Mouse (Mus musculus) kidney, adult 18-20 months (tissue): ENCODE results near the gene Disp1.
A peak's percentile ranks its signal among the peaks of the same experiment; 100 is the strongest.

Experiments
- DNase-seq: peaks from one replicate; pipeline ENCODE4 v3.0.0; 2021

Gene Disp1

DNA sequence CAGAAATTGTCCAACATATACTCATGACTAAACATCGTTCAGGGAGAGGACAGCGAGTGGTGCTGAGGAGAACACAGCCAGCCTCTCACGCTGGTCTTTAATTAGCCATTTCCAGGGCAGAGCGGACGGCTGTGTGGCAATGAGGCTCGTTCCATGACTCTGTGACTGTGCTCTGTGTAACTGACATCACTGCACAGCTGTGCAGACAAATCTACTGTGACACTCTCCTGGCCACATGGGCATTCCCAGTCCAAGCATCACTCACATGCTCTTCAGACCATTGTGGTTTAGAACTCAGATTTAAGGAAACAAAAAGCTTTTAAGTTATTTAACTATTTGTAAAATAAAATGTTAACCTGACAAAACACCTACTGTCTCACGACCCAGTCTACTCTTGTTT lies 62.1 kb downstream of the Disp1 start:
- DNase-seq: no peak

DNA sequence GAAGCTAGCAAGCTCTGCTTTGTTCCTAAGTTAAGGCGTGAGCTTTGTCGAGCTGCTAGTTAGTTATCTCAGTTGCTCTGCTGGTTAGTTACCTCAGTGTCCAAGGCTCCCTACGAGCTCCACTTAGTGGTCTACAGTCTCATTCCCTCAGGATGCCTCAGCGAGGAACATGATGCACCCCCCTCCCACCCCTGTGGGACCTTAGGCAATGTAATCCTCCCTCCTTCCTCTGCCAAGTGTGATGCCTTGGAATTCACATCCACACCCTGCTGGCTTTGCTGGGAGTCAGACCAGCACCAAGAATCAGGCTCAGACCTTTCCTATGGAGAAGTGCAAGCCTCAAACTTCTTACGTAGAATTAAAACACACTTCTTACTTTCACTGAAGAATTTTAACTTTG lies 65.7 kb downstream of the Disp1 start:
- no peak for DNase-seq

DNA sequence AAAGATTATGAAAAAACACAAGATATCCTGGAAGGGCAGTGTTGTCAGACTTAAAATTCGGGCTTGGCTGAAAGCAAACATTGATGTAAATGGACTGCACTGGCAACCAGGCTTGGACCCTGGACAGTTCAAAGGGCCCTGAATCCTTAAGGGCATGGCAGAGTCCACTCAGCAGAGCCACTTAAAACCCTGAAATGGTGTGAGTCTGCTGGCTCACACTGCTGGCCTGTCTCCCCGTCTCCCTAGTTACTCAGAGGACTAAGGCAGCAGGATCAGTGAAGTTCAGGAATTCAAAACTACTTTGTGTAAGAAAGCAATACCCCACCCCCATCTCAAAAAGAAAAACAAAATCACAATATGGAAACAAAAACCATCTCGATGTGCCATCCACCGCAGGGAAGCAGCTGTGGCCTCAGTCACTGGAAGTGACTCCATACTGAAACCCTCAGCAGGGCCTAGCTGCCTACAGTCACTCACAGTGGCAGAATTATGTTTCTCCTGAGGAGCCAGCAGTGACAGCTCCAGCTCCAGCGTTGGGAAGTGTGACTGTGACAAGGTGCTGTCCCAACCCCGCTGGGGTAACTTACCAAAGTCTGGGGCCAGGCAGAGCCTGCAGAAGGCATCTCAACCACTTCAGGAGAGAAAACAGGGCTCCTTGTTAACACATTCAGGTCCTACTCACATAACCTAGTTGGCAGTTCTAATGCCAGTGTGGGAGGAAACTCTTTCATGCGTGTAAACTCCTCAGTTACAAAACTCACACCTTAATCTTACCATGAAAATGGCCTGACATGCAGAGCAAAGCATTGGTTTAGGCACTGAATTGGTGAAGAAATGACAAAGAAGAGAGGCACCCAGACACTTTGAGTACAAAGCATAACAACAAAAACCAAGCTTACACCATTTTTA lies 66.8 kb downstream of the Disp1 start:
- peak; percentile 20 for DNase-seq

DNA sequence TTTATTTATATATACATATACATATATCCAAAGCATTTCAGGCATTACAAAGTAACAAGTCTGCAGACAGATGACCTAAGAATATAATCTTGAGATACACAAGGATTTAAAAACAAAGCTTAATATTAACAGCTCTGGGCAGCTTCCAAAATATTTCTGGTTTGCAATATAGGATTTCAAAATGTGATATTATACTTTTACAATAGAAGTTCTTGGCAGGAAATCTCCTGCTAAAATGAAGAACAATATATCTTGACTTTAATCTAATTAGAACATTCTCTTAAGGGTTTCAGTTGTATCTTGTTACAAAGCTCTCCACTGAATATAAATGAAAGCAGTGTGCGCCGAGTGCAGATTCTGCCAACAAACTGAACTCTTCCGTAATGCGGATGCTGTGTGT lies 68.0 kb downstream of the Disp1 start:
- DNase-seq: no peak

DNA sequence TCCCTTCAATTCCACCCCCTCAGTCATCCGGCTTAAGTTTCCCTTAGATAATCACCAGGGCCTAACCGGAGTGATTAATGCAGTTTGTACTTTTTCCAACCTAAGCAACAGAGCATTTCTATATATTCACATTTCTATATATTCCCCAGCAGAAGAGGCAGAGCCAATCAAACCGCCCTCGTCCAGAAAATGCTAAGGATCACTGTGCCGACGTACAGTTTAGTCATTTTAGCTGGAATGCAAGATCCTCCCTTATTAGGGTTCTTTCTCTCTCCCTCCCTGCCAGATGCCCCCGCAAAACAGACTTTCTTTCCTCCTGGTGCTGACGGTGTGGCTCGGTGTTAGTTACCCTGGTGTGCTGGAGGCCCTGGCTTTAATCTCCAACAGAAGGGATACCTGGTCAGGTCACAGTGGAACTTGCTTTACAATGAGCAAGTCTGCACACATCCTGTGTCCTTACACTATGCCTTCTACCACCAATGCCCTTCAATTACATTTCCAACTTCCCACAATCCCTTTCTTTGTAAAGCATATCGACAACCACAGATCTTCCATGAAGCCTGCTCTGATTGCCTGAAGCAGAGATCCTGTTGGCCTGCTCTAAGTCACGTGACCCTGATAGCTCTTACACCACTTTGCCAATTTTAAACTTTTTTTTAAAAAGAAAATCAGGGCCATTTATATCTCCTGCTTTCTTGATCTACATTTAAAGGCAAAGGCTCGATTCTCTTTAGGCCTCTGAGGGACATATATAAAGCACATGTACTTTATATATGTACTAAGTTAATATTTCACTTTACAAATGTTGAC lies 69.6 kb downstream of the Disp1 start:
- DNase-seq: no peak

DNA sequence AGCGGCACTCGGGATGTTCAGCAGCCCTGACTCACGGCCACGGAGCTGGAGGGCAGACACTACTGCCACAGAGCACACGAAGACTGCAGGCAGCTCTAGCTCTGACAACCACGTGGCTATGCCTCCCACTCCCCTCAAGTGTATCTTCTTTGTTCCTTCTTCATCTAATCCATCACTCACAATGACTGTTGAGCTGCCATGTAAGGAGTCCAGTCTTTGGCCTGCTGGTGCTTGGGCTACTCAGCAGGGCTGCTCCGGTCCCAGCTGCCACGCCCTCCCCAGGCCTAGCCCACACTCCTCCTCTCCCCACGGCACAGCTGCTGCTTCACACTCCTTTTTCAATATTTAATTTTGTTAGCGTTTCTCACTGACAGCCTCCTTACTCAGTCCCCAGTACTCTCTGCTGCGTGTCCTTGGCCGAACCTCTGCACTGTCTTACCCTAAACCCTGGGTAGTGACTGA lies 70.9 kb downstream of the Disp1 start:
- no peak for DNase-seq

DNA sequence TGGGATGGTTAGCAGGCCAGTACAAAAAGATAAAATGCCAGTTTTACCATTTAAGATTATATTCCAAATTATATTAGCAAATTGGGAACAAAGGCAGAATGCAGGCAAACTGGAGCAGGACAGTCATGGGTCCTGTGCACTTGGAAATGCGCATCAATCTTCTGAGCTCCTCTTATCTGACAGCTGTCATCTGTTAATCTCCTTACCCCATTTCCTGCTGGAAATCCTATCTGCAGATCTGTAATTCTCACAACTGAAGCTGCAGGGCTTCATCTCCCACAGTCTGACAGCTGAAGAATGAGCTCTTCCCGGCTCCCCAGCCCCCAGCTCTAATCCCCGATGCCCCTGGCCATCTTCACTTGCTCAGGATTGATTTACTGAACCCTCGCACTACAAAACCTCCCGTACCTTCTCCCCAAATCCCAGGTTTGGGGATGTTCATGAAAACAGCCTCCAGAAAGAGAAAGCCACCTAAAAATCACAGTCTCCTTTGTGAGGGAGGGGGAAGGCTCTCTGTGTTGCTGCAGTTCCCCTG lies 71.7 kb downstream of the Disp1 start:
- no peak for DNase-seq

DNA sequence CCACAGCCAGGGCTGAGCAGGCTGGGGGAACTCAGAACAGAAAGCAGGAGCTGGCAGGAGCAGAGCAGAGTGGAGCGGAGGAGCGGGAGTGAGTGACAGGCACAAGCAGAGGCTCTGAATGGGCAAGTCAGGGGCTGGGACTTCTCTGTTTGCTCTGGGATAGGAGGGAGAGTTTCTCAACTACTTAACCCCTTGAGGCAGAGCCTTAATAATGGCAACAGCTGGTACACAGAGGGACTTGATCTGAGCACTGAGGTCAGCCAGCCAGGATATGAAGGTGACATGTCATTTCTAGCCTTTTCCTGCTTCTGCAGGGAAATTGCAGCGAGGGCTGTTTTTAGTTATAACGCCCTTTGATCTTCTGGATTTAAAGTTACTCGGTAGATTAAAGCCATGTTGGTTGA lies 73.9 kb downstream of the Disp1 start:
- peak; percentile 20 for DNase-seq

DNA sequence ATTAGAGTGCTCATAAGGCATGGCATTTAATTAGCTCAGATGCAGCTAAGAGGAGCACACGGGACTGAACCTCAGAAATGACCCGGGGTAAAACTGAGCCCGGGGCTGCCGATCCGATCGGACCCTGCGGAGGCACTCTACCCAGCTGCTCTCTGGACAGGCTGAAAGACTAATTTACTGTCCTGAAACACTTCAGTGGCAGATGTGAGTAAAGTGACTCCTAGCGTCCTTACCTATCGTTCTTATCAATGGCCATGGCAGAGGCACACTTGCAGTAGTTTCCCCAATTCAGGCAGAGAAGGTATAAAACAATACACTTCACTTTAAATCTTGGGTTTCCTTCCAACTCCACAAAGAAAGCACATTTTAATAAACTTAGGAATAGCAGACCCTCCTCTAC lies 74.5 kb downstream of the Disp1 start:
- DNase-seq: no peak

DNA sequence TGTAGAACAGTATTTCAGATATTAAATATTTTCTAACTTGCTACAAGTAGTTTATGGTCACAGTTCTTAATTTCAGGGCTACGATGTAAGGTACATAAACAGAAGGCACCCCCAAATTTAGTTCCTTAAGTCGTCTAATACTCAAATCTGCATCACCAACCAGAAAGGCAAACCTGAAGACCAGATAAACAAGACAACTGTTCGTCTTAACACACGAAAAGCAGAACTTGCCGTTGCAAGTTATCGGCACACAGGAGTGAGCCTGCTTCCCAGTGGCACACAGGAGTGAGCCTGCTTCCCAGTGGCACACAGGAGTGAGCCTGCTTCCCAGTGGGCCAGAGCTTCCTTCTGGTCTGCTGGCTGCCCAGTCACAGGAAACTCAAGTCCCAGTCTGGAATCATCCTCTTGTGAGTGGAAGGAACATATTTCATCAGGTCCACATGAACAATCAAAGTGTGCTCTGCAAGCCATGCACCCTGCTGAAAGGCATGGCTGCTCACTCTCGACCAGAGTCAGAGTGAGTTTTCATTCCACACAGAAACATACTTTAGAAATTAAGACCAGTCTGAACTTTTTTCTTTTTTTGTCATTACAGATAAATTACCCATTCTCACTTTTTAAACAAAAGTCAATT lies 75.1 kb downstream of the Disp1 start:
- no peak for DNase-seq

DNA sequence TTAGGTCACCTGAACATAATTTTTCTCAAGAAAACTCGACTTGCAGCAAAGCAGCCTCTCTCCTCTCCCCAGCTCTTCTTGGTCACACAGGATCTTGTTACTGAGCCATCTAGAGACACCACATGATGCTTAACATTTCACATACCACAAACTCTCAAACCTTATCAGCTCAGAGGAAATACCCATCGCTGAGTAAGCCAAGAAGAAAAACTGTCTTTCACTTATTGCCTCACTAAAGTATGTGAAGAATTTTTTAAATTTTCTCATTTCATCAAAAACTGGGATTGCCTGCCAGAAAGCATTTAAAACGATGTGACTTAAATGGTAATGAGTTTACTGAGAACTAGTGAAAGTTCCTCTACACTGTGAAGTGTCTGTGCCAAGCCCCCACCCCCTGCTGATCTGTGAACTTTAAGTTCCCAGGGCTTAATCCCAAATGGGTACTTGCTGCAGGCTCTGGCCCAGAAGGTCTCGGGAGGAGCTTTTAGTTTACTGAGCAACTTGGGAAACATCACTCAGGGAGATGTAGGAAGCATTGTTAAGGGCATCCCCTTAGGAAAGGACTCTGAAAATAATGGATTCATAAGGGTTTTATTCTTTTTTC lies 76.6 kb downstream of the Disp1 start:
- no peak for DNase-seq

DNA sequence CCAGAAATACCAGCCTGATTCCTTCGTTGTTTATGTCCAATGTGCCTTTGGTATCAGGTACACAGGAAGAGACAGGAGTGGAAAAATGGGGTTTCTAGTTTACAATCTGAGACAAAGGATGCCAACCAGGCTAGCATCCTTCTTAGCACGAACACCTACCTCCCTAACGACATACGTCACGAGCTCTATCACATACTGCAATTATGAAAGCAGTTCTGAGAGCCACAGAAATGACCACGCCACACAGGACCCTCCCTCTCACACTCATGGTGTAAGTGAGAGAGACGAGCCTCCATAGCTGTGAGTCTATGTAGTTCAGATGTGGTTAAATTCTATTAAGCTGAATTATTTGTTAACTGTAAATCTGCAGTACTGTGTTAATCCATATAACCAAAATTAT lies 78.1 kb downstream of the Disp1 start:
- no peak for DNase-seq

DNA sequence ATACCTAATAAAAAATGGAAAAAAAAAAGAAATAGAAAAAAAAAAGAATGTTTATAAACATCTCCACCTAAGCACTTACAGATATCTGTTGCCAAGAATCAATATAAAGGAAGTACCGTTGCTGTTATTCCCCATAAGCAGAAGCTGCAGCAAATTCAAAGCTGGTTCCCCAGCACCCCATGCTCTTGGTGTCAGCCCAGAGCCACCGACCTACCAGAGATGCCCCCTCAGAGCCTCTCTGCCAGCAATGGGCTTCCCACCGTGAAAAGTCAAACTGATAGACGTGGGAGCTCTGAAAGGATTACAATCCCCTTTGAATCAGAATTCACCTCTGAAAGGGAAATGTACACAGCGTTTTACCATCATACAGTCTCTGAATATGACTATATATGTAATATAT lies 78.8 kb downstream of the Disp1 start:
- no peak for DNase-seq

DNA sequence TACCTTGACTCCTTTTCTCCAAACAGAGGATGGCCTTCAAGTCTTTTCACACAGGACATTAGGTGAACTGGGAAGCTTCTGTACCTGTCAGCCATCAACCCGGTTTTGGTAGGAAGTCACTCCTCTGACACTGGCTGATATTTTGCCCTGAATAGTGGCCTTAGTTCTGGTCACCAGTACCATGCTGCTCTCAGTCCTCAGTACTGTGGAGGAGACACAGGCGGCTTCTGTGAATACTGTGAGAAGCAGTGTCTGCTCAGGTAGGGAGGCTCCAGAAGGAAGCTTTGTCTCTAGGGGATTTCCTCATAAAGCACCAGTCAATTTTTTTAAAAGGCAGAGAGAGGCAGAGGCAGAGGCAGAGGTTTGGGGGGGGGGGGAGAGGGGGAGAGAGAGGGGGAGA lies 80.0 kb downstream of the Disp1 start:
- DNase-seq: no peak

DNA sequence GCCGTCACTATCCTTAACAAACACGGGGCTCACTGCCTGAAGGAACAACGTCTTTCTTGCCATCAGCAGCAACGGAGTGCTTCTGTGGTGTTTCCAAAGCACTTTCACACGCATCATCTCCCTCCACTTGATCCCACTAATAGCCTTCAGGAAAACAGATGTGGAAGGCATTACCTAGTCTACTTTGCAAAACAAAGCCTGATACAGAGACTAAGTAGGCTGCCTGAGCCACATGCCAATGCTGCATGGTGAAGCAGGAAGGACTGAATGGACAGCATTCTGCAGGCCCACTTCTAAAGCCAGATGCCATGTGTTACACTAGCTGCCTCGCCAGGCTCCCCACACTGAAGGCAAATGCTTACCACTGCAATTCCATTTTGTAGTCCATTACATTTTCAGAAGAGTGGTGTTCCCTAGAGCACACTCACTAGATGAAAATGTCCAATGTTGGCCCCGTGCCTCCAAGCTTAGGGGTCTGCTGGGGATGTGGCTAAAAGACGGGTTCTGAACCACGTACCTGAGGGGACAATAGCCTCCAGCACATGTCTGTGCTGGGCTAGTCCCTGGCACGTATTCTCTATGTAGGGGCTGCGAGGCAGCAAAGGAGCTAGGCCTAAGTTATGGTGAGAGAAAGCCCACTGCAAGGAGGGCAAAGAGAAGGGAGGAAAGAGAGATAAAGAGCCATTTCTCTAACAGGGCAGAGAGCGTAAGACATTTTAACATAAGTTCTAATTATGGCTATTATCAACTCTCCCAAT lies 80.6 kb downstream of the Disp1 start:
- no peak for DNase-seq

DNA sequence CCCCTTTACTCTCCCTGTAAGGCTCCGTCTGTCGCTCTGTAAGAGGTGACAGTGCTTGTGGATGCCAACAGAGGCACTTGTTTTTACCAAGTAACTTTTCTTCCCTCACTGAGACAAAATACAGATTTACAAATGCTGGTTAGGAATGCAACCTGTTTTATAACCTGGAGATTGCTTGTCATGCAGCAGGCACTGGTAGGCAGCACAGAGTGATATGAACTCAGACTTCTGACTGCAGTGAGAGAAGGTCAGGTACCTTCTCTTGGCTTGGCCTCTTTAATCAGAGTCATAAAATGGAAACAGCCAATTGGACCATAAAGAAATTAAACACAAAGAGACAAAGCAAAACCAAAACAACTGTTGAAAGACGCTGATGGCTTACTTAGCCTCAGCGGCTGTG lies 83.2 kb downstream of the Disp1 start:
- no peak for DNase-seq

DNA sequence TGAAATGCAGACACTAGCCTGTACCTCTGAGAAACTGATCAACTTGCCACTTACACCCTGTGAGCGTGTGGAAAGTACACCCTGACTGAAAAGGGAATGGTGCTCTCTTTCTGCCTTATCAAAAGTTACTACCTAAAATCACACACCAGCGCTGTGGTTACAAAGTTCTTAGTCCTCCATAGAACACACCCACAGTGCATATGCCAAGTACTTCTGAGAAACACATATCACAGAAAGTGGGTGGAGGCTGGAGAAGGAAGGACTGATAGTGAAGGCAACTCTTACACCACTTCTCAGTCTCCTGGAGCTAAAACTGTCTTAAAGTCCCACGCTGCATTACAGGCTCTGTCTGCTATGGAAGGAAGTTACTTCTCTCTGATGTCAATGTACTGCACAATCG lies 86.9 kb downstream of the Disp1 start:
- DNase-seq: no peak

DNA sequence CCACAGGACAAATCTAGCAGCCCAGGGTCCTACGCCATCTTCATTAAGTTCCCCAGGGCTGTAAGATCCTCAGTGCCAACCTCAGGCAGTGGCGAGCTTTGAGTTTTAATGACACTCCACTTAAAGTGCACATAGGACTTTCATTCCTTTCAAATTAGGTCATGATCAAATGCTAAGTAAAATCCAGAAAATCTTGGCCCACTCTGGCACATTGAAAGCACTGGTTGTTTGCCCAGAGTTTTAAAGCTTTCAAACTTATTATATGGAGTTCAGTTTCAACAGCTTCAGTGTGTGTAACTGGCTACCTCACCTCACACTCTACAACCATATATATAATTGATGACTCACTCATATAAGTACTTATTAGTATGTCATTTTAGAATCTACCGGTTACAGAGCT lies 87.9 kb downstream of the Disp1 start:
- no peak for DNase-seq

DNA sequence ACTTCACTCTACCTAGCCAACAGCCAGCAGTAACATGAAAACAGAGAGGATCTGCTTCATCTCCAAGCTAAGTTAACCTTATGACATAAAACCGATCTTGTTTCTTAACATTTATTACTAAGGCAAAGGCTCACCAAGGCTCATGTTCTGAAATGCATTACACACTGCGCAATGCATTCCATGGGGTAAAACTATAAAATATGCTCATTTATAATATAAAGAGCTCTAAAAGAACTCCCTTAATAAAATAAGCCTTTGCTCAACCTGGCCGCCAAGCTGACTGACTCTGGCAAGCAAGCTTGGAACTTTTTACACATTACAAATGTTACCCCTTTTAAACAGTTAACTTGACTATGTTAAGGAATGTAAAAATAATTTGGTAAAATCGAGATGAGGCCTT lies 94.1 kb downstream of the Disp1 start:
- DNase-seq: no peak

DNA sequence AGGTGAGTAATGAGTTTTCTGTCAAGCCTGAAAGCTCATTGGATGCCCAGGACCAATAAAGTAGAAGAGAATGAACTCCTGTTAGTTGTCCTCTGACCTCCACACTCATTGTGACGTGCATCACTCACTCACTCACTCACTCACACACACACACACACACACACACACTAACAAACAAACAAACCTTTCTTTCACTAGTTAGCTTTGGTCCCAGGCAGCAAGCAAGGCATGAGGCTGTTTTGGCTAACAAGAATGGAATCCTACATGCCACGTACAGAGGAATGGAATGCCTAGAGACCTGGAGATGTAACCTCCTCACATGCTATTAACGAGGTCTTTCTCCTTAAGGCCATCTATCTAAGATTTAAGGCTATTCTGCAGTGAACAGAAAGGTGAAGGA lies 97.6 kb downstream of the Disp1 start:
- DNase-seq: no peak

DNA sequence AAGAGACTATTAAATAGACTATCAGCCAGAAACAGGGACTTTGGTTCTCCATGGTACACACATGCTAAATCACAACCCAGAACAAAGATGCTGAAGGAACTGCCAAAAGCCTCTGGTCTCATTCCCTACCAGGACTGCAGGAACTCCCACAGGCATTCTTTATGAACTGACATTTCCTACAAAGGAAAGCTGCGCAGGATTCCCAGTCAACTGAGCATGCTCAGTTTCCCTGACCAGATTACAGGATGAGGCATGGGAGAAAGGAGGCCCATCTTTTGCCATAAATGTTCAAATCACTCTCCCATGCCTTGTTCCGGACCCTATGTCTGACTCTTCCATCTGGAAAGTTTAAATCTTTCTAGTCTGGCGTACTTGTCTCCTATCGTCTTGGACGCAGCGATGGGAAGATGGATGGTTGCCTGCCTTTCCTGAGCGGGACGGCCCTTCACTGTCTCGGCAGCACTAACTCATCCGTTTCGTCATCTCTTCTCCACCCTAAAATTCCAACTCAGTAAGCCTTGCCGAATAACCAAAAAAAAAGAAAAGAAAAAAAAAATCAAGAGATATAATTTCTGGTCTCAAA lies 100.9 kb downstream of the Disp1 start:
- no peak for DNase-seq
